In the genomic region with DNA sequence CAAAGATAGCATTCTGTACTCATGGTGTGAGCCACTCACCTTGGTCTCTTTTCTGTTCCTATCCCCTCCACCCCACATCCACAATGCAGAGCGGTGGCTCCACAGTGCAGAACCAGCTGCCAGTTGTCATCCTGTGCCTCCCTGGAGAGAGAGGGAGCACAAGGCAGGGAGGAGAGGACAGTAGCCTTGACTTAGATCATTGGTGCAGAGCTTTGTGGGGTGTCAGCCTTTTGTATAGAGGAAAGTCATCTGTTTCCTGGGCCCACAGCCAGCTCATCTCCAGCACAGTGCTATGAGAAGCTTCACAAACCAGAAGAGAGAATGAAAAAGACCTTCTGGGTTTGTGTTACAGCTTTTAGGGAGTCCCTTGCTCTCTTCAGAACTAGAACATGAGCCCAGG, we compare ENCODE assay signal across 9 mouse cellular contexts.
DNase-seq lines count a peak whose midpoint lies in the region; ATAC-seq and TF ChIP-seq lines count a peak whose summit lies in the region.
"Had no signal": no experiment of that assay in that cellular context is flagged by ENCODE, and none has a peak within 500 bp of the region (broad histone marks: within the 10 kb centered on the region; RNA-seq: fewer than 3 reads in every experiment).

No protein-coding gene starts in this region.

- H3K27me3 ChIP-seq in intestine, embryonic 14.5 days (replicated peaks; ENCODE audit: control insufficient read depth, insufficient read depth, low read length): no peaks in the 10 kb centered on the region
- H3K27me3 ChIP-seq in intestine, postnatal 0 days (replicated peaks; ENCODE audit: control insufficient read depth, insufficient read depth, low read length): no peaks in the 10 kb centered on the region

- H3K4me3 ChIP-seq in intestine, embryonic 14.5 days (ENCODE audit: low read depth, low read length): no peak overlapping the region
- no peak overlapping the region for H3K4me3 ChIP-seq in intestine, postnatal 0 days (ENCODE audit: low read depth, low read length)
- H3K4me3 ChIP-seq: limb, embryonic 13.5 days had no signal

- no peaks in the 10 kb centered on the region for H3K9me3 ChIP-seq in intestine, embryonic 14.5 days (ENCODE audit: control insufficient read depth, low read length)
- no peaks in the 10 kb centered on the region for H3K9me3 ChIP-seq in intestine, postnatal 0 days (ENCODE audit: control insufficient read depth)
- H3K9me3 ChIP-seq: limb, embryonic 13.5 days had no signal

- ATAC-seq in intestine, embryonic 14.5 days (replicated peaks; ENCODE audit: low FRiP score, low TSS enrichment, low read depth): no peak
- ATAC-seq in intestine, postnatal 0 days: no peak
- no peak for ATAC-seq in monocyte, adult 5-6 weeks (replicated peaks; ENCODE audit: insufficient number of reproducible peaks, low FRiP score, low TSS enrichment, poor library complexity, severe bottlenecking)

- H3K4me2 ChIP-seq in intestine, embryonic 14.5 days (ENCODE audit: low read length): no peak overlapping the region
- H3K4me2 ChIP-seq in intestine, postnatal 0 days (replicated peaks; ENCODE audit: low read depth): no peak overlapping the region
- H3K4me2 ChIP-seq: limb, embryonic 13.5 days had no signal

- H3K27ac ChIP-seq in intestine, embryonic 14.5 days (ENCODE audit: low read depth): peak overlapping the region; percentile 51
- H3K27ac ChIP-seq in intestine, postnatal 0 days (ENCODE audit: low read depth, low read length): no peak overlapping the region
- H3K27ac ChIP-seq: limb, embryonic 13.5 days had no signal

- peaks cover 25% of the 10 kb centered on the region for H3K4me1 ChIP-seq in intestine, embryonic 14.5 days (replicated peaks; ENCODE audit: control insufficient read depth, insufficient read depth, low read length)
- no peaks in the 10 kb centered on the region for H3K4me1 ChIP-seq in intestine, postnatal 0 days (replicated peaks; ENCODE audit: control insufficient read depth, insufficient read depth, low read length)

- TF ChIP-seq CTCF in intestine, postnatal 0 days (IDR thresholded peaks at IDR 0.05; ENCODE audit: low read depth): no peak

- H3K36me3 ChIP-seq in intestine, embryonic 14.5 days (ENCODE audit: control insufficient read depth, insufficient read depth, low read length): no peaks in the 10 kb centered on the region
- no peaks in the 10 kb centered on the region for H3K36me3 ChIP-seq in intestine, postnatal 0 days (ENCODE audit: control insufficient read depth, insufficient read depth)
- H3K36me3 ChIP-seq: limb, embryonic 13.5 days had no signal

- 48% methylated on average over 1 of the region's 1 CpGs for WGBS in intestine, embryonic 14.5 days
- 73% methylated on average over 1 of the region's 1 CpGs for WGBS in intestine, postnatal 0 days

- DNase-seq in intestine, embryonic 14.5 days (ENCODE audit: low spot score): no peak
- peak; percentile 57 to 61 for DNase-seq in cerebellum, postnatal 36 days
- peak; percentile 35 for DNase-seq in layer of hippocampus, adult 9-10 months (ENCODE audit: low spot score)
- peak; percentile 61 for DNase-seq in right cerebral cortex, postnatal 25 days
- no peak for DNase-seq in testis, postnatal 10 days (ENCODE audit: low spot score)
- DNase-seq in heart, adult 8-10 months (ENCODE audit: low spot score): no peak

- H3K9ac ChIP-seq in intestine, embryonic 14.5 days (ENCODE audit: low read length): no peak overlapping the region
- H3K9ac ChIP-seq in intestine, postnatal 0 days (ENCODE audit: low read depth, low read length): no peak overlapping the region
- H3K9ac ChIP-seq: limb, embryonic 13.5 days had no signal

Comparison
In these comparisons a context has a peak if more than half of its experiments do, and no peak if none do; other contexts are left out.
1. DNase-seq: peak in cerebellum, postnatal 36 days (2 of 2), layer of hippocampus, adult 9-10 months (single experiment) and right cerebral cortex, postnatal 25 days (single experiment); none in intestine, embryonic 14.5 days (single experiment), testis, postnatal 10 days (single experiment) and heart, adult 8-10 months (single experiment).